Mouse (Mus musculus) gastrocnemius, postnatal 25 days (tissue): ENCODE measurements around the gene Efhd1. TPM values are rescaled to one million over a fixed set of nuclear protein-coding genes. Genes with fewer than 3 reads are reported as not detected.

ENCODE experiments used
- DNase-seq: peaks from one replicate; pipeline ENCODE4 v3.0.0; 2022
- total RNA-seq, 2 experiments: library from RNA; stranded (reverse); gene quantifications; 1 replicate in 1 of 2; 2 replicates in 1 of 2; pipeline ENCODE4 v1.2.3; 2021

Gene Efhd1
- total RNA-seq, 2 experiments from 2014 or later = 6.4 to 8.5 TPM

- no peak for DNase-seq
Measured at GRCm38 (mm10) chr1:87270204-87270603, 6.0 kb downstream of the Efhd1 start.

GRCm38 (mm10) chr1:87270641-87271467 lies 6.7 kb downstream of the Efhd1 start:
- DNase-seq = peak; percentile 64

GRCm38 (mm10) chr1:87271596-87271995 lies 7.4 kb downstream of the Efhd1 start:
- no peak for DNase-seq

GRCm38 (mm10) chr1:87272462-87272861 lies 8.3 kb downstream of the Efhd1 start:
- DNase-seq = no peak

GRCm38 (mm10) chr1:87273514-87273942 lies 9.4 kb downstream of the Efhd1 start:
- no peak for DNase-seq

GRCm38 (mm10) chr1:87274134-87274533 lies 10.0 kb downstream of the Efhd1 start:
- no peak for DNase-seq

GRCm38 (mm10) chr1:87275151-87275550 lies 11.0 kb downstream of the Efhd1 start:
- DNase-seq = no peak

- DNase-seq = no peak
Measured at GRCm38 (mm10) chr1:87276056-87276455, 11.9 kb downstream of the Efhd1 start.

- DNase-seq = no peak
Measured at GRCm38 (mm10) chr1:87280281-87280680, 16.1 kb downstream of the Efhd1 start.

GRCm38 (mm10) chr1:87281599-87282412 lies 17.6 kb downstream of the Efhd1 start:
- no peak for DNase-seq

GRCm38 (mm10) chr1:87282413-87282788 lies 18.2 kb downstream of the Efhd1 start:
- DNase-seq = no peak

- no peak for DNase-seq
Measured at GRCm38 (mm10) chr1:87283410-87283960, 19.3 kb downstream of the Efhd1 start.

GRCm38 (mm10) chr1:87287105-87287504 lies 22.9 kb downstream of the Efhd1 start:
- DNase-seq = no peak

- DNase-seq = no peak
Measured at GRCm38 (mm10) chr1:87291416-87291815, 27.3 kb downstream of the Efhd1 start.

- DNase-seq = peak; percentile 31
Measured at GRCm38 (mm10) chr1:87292420-87293190, 28.4 kb downstream of the Efhd1 start.

GRCm38 (mm10) chr1:87294063-87294710 lies 30.0 kb downstream of the Efhd1 start:
- DNase-seq = no peak

GRCm38 (mm10) chr1:87294951-87295350 lies 30.8 kb downstream of the Efhd1 start:
- no peak for DNase-seq

- no peak for DNase-seq
Measured at GRCm38 (mm10) chr1:87297346-87297925, 33.3 kb downstream of the Efhd1 start.

GRCm38 (mm10) chr1:87300360-87301286 lies 36.5 kb downstream of the Efhd1 start:
- DNase-seq = no peak

- DNase-seq = no peak
Measured at GRCm38 (mm10) chr1:87301971-87302370, 37.8 kb downstream of the Efhd1 start.
